Mouse (Mus musculus) granulocyte monocyte progenitor cell, adult 5-6 weeks (primary cell): ENCODE results near the gene Gimap4. TPM values are rescaled to one million over a fixed set of nuclear protein-coding genes. Genes with fewer than 3 reads are reported as not detected.

Source experiments
- total RNA-seq, 2 experiments: library from RNA; stranded (forward) in 1 of 2; stranded (reverse) in 1 of 2; fragments of 200-712, 200-1000 nt in 1 of 2; fragments of >200 nt in 1 of 2; fragmentation: Nextera tagmentation in 1 of 2; gene quantifications; 2 replicates each; pipeline ENCODE4 v1.2.3; 2014 to 2017

Gimap4 gene
- total RNA-seq, 2 experiments from 2014 or later = 1.3 TPM; not detected in 1

Other genes with a start within 250 kb of the Gimap4 start
- gene Zfp467, start 238.7 kb upstream of the Gimap4 start, total RNA-seq (2014; fragmentation: Nextera tagmentation) = 3.0 and 6.3 TPM in 2 replicates
- gene Zfp467, start 238.7 kb upstream of the Gimap4 start, total RNA-seq (2017) = 0.57 and 3.1 TPM in 2 replicates
- gene Sspo, start 236.3 kb upstream of the Gimap4 start, total RNA-seq (2014; fragmentation: Nextera tagmentation) = not detected in 2 replicates
- gene Sspo, start 236.3 kb upstream of the Gimap4 start, total RNA-seq (2017) = not detected in 2 replicates
- not detected in 2 replicates for gene Atp6v0e2, start 146.9 kb upstream of the Gimap4 start, total RNA-seq (2014; fragmentation: Nextera tagmentation)
- not detected in 2 replicates for gene Atp6v0e2, start 146.9 kb upstream of the Gimap4 start, total RNA-seq (2017)
- gene Lrrc61, start 129.8 kb upstream of the Gimap4 start, total RNA-seq (2014; fragmentation: Nextera tagmentation) = 11.3 and 12.5 TPM in 2 replicates
- gene Lrrc61, start 129.8 kb upstream of the Gimap4 start, total RNA-seq (2017) = 5.4 and 7.3 TPM in 2 replicates
- not detected in 2 replicates for gene Rarres2, start 111.8 kb upstream of the Gimap4 start, total RNA-seq (2014; fragmentation: Nextera tagmentation)
- not detected in 2 replicates for gene Rarres2, start 111.8 kb upstream of the Gimap4 start, total RNA-seq (2017)
- not detected in 2 replicates for gene Gm45021, start 94.9 kb upstream of the Gimap4 start, total RNA-seq (2014; fragmentation: Nextera tagmentation)
- gene Gm45021, start 94.9 kb upstream of the Gimap4 start, total RNA-seq (2017) = not detected in 2 replicates
- 15.2 and 18.8 TPM in 2 replicates for gene Repin1, start 90.7 kb upstream of the Gimap4 start, total RNA-seq (2014; fragmentation: Nextera tagmentation)
- 10.6 and 12.0 TPM in 2 replicates for gene Repin1, start 90.7 kb upstream of the Gimap4 start, total RNA-seq (2017)
- not detected in 2 replicates for gene Gm44965, start 90.6 kb upstream of the Gimap4 start, total RNA-seq (2014; fragmentation: Nextera tagmentation)
- not detected in 2 replicates for gene Gm44965, start 90.6 kb upstream of the Gimap4 start, total RNA-seq (2017)
- gene Zfp775, start 82.5 kb upstream of the Gimap4 start, total RNA-seq (2014; fragmentation: Nextera tagmentation) = 2.2 TPM in 1 of 2 replicates, not detected in the other
- gene Zfp775, start 82.5 kb upstream of the Gimap4 start, total RNA-seq (2017) = 0.99 and 1.7 TPM in 2 replicates
- gene AI854703, start 57.8 kb upstream of the Gimap4 start, total RNA-seq (2014; fragmentation: Nextera tagmentation) = 1.3 TPM in 1 of 2 replicates, not detected in the other
- gene AI854703, start 57.8 kb upstream of the Gimap4 start, total RNA-seq (2017) = 0.05 and 0.13 TPM in 2 replicates
- not detected in 2 replicates for gene Gimap8, start 37.3 kb upstream of the Gimap4 start, total RNA-seq (2014; fragmentation: Nextera tagmentation)
- gene Gimap8, start 37.3 kb upstream of the Gimap4 start, total RNA-seq (2017) = 0.34 and 0.72 TPM in 2 replicates
- 8.3 and 10.3 TPM in 2 replicates for gene Gimap9, start 8.4 kb upstream of the Gimap4 start, total RNA-seq (2014; fragmentation: Nextera tagmentation)
- gene Gimap9, start 8.4 kb upstream of the Gimap4 start, total RNA-seq (2017) = 9.4 and 16.1 TPM in 2 replicates
- gene Gimap6, start 23.7 kb downstream of the Gimap4 start, total RNA-seq (2014; fragmentation: Nextera tagmentation) = 0.58 and 1.4 TPM in 2 replicates
- 4.1 and 6.3 TPM in 2 replicates for gene Gimap6, start 23.7 kb downstream of the Gimap4 start, total RNA-seq (2017)
- 11.1 TPM in 1 of 2 replicates, not detected in the other for gene Gm28053, start 34.1 kb downstream of the Gimap4 start, total RNA-seq (2014; fragmentation: Nextera tagmentation)
- 3.1 TPM in 1 of 2 replicates, not detected in the other for gene Gm28053, start 34.1 kb downstream of the Gimap4 start, total RNA-seq (2017)
- gene Gimap7, start 34.1 kb downstream of the Gimap4 start, total RNA-seq (2014; fragmentation: Nextera tagmentation) = not detected in 2 replicates
- not detected in 2 replicates for gene Gimap7, start 34.1 kb downstream of the Gimap4 start, total RNA-seq (2017)
- 0.43 and 3.1 TPM in 2 replicates for gene Gimap1, start 54.5 kb downstream of the Gimap4 start, total RNA-seq (2014; fragmentation: Nextera tagmentation)
- 0.93 and 2.0 TPM in 2 replicates for gene Gimap1, start 54.5 kb downstream of the Gimap4 start, total RNA-seq (2017)
- gene Gimap5, start 61.6 kb downstream of the Gimap4 start, total RNA-seq (2014; fragmentation: Nextera tagmentation) = 0.75 TPM in 1 of 2 replicates, not detected in the other
- 0.09 TPM in 1 of 2 replicates, not detected in the other for gene Gimap5, start 61.6 kb downstream of the Gimap4 start, total RNA-seq (2017)
- gene Gimap3, start 86.3 kb downstream of the Gimap4 start, total RNA-seq (2014; fragmentation: Nextera tagmentation) = not detected in 2 replicates
- 0.34 TPM in 1 of 2 replicates, not detected in the other for gene Gimap3, start 86.3 kb downstream of the Gimap4 start, total RNA-seq (2017)
- gene Tmem176a, start 156.4 kb downstream of the Gimap4 start, total RNA-seq (2014; fragmentation: Nextera tagmentation) = 36.2 and 69.4 TPM in 2 replicates
- 18.9 and 45.3 TPM in 2 replicates for gene Tmem176a, start 156.4 kb downstream of the Gimap4 start, total RNA-seq (2017)
- gene Tmem176b, start 156.9 kb downstream of the Gimap4 start, total RNA-seq (2014; fragmentation: Nextera tagmentation) = 127 TPM in 2 replicates
- gene Tmem176b, start 156.9 kb downstream of the Gimap4 start, total RNA-seq (2017) = 88.4 and 105 TPM in 2 replicates
- gene Aoc1, start 188.3 kb downstream of the Gimap4 start, total RNA-seq (2014; fragmentation: Nextera tagmentation) = 0.41 and 1.8 TPM in 2 replicates
- gene Aoc1, start 188.3 kb downstream of the Gimap4 start, total RNA-seq (2017) = 0.69 TPM in 1 of 2 replicates, not detected in the other
- not detected in 2 replicates for gene 1600015I10Rik, start 245.3 kb downstream of the Gimap4 start, total RNA-seq (2014; fragmentation: Nextera tagmentation)
- not detected in 2 replicates for gene 1600015I10Rik, start 245.3 kb downstream of the Gimap4 start, total RNA-seq (2017)